Mouse (Mus musculus) erythroblast, embryonic 14.5 days (primary cell): ENCODE results near the gene Ppy. TPM values are rescaled to one million over a fixed set of nuclear protein-coding genes. Genes with fewer than 3 reads are reported as not detected.

Source experiments
- H3K27me3 ChIP-seq: 2 replicates; pipeline ENCODE4 v1.6.1; 2012; ENCODE audit warnings: inconsistent platforms; ENCODE audit not compliant: control insufficient read depth
- H3K36me3 ChIP-seq: 2 replicates; pipeline ENCODE4 v1.6.1; 2012; ENCODE audit warnings: mild to moderate bottlenecking, inconsistent platforms; ENCODE audit not compliant: control insufficient read depth
- H3K4me1 ChIP-seq: 2 replicates; pipeline ENCODE4 v1.6.1; 2012; ENCODE audit warnings: inconsistent platforms; ENCODE audit not compliant: control insufficient read depth
- H3K4me3 ChIP-seq: replicated peaks from 2 replicates; pipeline ENCODE3; 2012; ENCODE audit warnings: moderate library complexity, mild to moderate bottlenecking, inconsistent platforms
- H3K9me3 ChIP-seq: 2 replicates; pipeline ENCODE4 v1.6.1; 2012; ENCODE audit warnings: low read length, inconsistent platforms, mixed read lengths; ENCODE audit not compliant: control insufficient read depth
- GATA1 ChIP-seq: IDR thresholded peaks from 2 replicates; pipeline ENCODE4 v1.6.1; 2012; ENCODE audit warnings: low read length, inconsistent platforms, mixed read lengths
- TAL1 ChIP-seq: IDR thresholded peaks from 3 replicates; pipeline ENCODE4 v1.6.1; 2012; ENCODE audit warnings: low read length, inconsistent platforms, mixed read lengths
- polyA plus RNA-seq: library from polyadenylated mRNA; stranded (reverse); fragments of >175 nt; gene quantifications from 2 replicates; pipeline ENCODE4 v1.2.3, GENCODE M21; 2012

The Ppy gene
- polyA plus RNA-seq, 1 experiment: not detected

- Histone ChIP-seq H3K4me1 (no peaks in the 10 kb centered on the region), H3K4me3 (no peak overlapping the region), H3K36me3 (peaks cover 14% of the 10 kb centered on the region), H3K9me3 (no peaks in the 10 kb centered on the region), H3K27me3 (peaks cover 6% of the 10 kb centered on the region)
- TF ChIP-seq TAL1 (no peak), GATA1 (no peak)
Measured at GRCm38 (mm10) chr11:102053847-102054246, 47.3 kb downstream of the Ppy start.

GRCm38 (mm10) chr11:102053183-102053582 lies 47.9 kb downstream of the Ppy start:
- peaks cover 8% of the 10 kb centered on the region for H3K36me3 ChIP-seq
- no peak for TF ChIP-seq TAL1
- TF ChIP-seq GATA1: no peak
- no peaks in the 10 kb centered on the region for H3K9me3 ChIP-seq
- H3K4me1 ChIP-seq: no peaks in the 10 kb centered on the region
- no peak overlapping the region for H3K4me3 ChIP-seq
- peaks cover 6% of the 10 kb centered on the region for H3K27me3 ChIP-seq

GRCm38 (mm10) chr11:102052697-102053096 lies 48.4 kb downstream of the Ppy start:
- no peak overlapping the region for H3K4me3 ChIP-seq
- H3K36me3 ChIP-seq: peaks cover 3% of the 10 kb centered on the region
- H3K4me1 ChIP-seq: no peaks in the 10 kb centered on the region
- TF ChIP-seq GATA1 (no peak), TAL1 (no peak)
- H3K9me3 ChIP-seq: no peaks in the 10 kb centered on the region
- H3K27me3 ChIP-seq: peaks cover 6% of the 10 kb centered on the region

GRCm38 (mm10) chr11:102051954-102052353 lies 49.2 kb downstream of the Ppy start:
- H3K4me1 ChIP-seq: no peaks in the 10 kb centered on the region
- no peak for TF ChIP-seq TAL1
- TF ChIP-seq GATA1: no peak

GRCm38 (mm10) chr11:102051541-102051940 lies 49.6 kb downstream of the Ppy start:
- no peaks in the 10 kb centered on the region for H3K4me1 ChIP-seq
- H3K4me3 ChIP-seq: no peak overlapping the region
- TF ChIP-seq GATA1 (no peak), TAL1 (no peak)
- peaks cover 6% of the 10 kb centered on the region for H3K27me3 ChIP-seq
- H3K9me3 ChIP-seq: no peaks in the 10 kb centered on the region
- H3K36me3 ChIP-seq: no peaks in the 10 kb centered on the region

More at GRCm38 (mm10) chr11:102051954-102052353, 49.2 kb downstream of the Ppy start:
- Histone ChIP-seq H3K27me3 (peaks cover 6% of the 10 kb centered on the region), H3K36me3 (no peaks in the 10 kb centered on the region; the same call in 1 of the 2 replicates), H3K9me3 (no peaks in the 10 kb centered on the region), H3K4me3 (no peak overlapping the region)

Other genes with a start within 250 kb of the Ppy start
- not detected in 2 replicates for gene Meox1, start 206.9 kb downstream of the Ppy start, polyA plus RNA-seq
- gene Sost, start 134.3 kb downstream of the Ppy start, polyA plus RNA-seq: 0.02 TPM in 1 of 2 replicates, not detected in the other
- not detected in 2 replicates for gene Cfap97d1, start 117.0 kb downstream of the Ppy start, polyA plus RNA-seq
- 0.02 and 0.03 TPM in 2 replicates for gene Dusp3, start 114.3 kb downstream of the Ppy start, polyA plus RNA-seq
- 0.05 TPM in 1 of 2 replicates, not detected in the other for gene Mpp3, start 72.9 kb downstream of the Ppy start, polyA plus RNA-seq
- gene Cd300lg, start 59.8 kb downstream of the Ppy start, polyA plus RNA-seq: not detected in 2 replicates
- gene Mpp2, start 12.8 kb downstream of the Ppy start, polyA plus RNA-seq: 21.2 and 24.5 TPM in 2 replicates
- not detected in 2 replicates for gene Pyy, start 6.5 kb upstream of the Ppy start, polyA plus RNA-seq
- gene Nags, start 44.2 kb upstream of the Ppy start, polyA plus RNA-seq: 0.14 and 0.16 TPM in 2 replicates
- 1.1 and 1.7 TPM in 2 replicates for gene Tmem101, start 55.1 kb upstream of the Ppy start, polyA plus RNA-seq
- 8.9 TPM in 2 replicates for gene Lsm12, start 84.0 kb upstream of the Ppy start, polyA plus RNA-seq
- 0.30 and 0.50 TPM in 2 replicates for gene G6pc3, start 88.3 kb upstream of the Ppy start, polyA plus RNA-seq
- gene Hdac5, start 128.8 kb upstream of the Ppy start, polyA plus RNA-seq: 4.3 and 6.3 TPM in 2 replicates
- 0.50 and 1.6 TPM in 2 replicates for gene BC030867, start 147.6 kb upstream of the Ppy start, polyA plus RNA-seq
- 0.01 and 0.02 TPM in 2 replicates for gene Asb16, start 167.4 kb upstream of the Ppy start, polyA plus RNA-seq
- 8.1 and 8.9 TPM in 2 replicates for gene Tmub2, start 183.6 kb upstream of the Ppy start, polyA plus RNA-seq
- gene Atxn7l3, start 195.3 kb upstream of the Ppy start, polyA plus RNA-seq: 4.5 and 6.0 TPM in 2 replicates
- 10.3 and 12.3 TPM in 2 replicates for gene Ubtf, start 218.4 kb upstream of the Ppy start, polyA plus RNA-seq